Comparison of ENCODE assay signal across 38 mouse cellular contexts in genomic region chr2:146239196-146239747, GRCm38 (mm10). TPM values are rescaled to one million over a fixed set of nuclear protein-coding genes. Genes with fewer than 3 reads are reported as not detected.
"Had no signal": no experiment of that assay in that cellular context is flagged by ENCODE, and none has a peak within 500 bp of the region (broad histone marks: within the 10 kb centered on the region; RNA-seq: fewer than 3 reads in every experiment).

No protein-coding gene starts in this region.

- ATAC-seq: liver, embryonic 12.5 days; liver, postnatal 0 days; lung, postnatal 0 days; midbrain, embryonic 13.5 days; midbrain, embryonic 15.5 days had no signal

- H3K9me3 ChIP-seq: limb, embryonic 10.5 days; limb, embryonic 12.5 days; limb, embryonic 13.5 days; limb, embryonic 15.5 days; liver, embryonic 12.5 days; liver, embryonic 13.5 days; liver, embryonic 15.5 days; lung, embryonic 15.5 days; megakaryocyte, embryonic 14.5 days; midbrain, embryonic 10.5 days; midbrain, embryonic 12.5 days; midbrain, embryonic 13.5 days; midbrain, embryonic 15.5 days; neural tube, embryonic 12.5 days had no signal

- H3K27ac ChIP-seq: left cerebral cortex, adult 2 months; limb, embryonic 10.5 days; limb, embryonic 12.5 days; limb, embryonic 13.5 days; limb, embryonic 15.5 days; liver, embryonic 12.5 days; liver, embryonic 13.5 days; liver, embryonic 14.5 days; liver, embryonic 15.5 days; lung, embryonic 15.5 days; macrophage; midbrain, embryonic 10.5 days; midbrain, embryonic 12.5 days; midbrain, embryonic 13.5 days; midbrain, embryonic 15.5 days; neural tube, embryonic 12.5 days had no signal

- H3K27me3 ChIP-seq: limb, embryonic 12.5 days; limb, embryonic 13.5 days; limb, embryonic 15.5 days; lung, embryonic 15.5 days; midbrain, embryonic 12.5 days; midbrain, embryonic 13.5 days; midbrain, embryonic 15.5 days; neural tube, embryonic 12.5 days had no signal

- H3K4me3 ChIP-seq: left cerebral cortex, adult 2 months; limb, embryonic 10.5 days; limb, embryonic 12.5 days; limb, embryonic 13.5 days; limb, embryonic 15.5 days; liver, embryonic 12.5 days; liver, embryonic 13.5 days; liver, embryonic 15.5 days; lung, embryonic 15.5 days; megakaryocyte, embryonic 14.5 days; midbrain, embryonic 10.5 days; midbrain, embryonic 12.5 days; midbrain, embryonic 13.5 days; midbrain, embryonic 15.5 days; myocyte; neural tube, embryonic 12.5 days had no signal

- H3K4me2 ChIP-seq: limb, embryonic 12.5 days; limb, embryonic 13.5 days; limb, embryonic 15.5 days; liver, embryonic 11.5 days; liver, embryonic 12.5 days; liver, embryonic 13.5 days; liver, embryonic 15.5 days; lung, embryonic 14.5 days; lung, embryonic 15.5 days; midbrain, embryonic 12.5 days; midbrain, embryonic 13.5 days; midbrain, embryonic 15.5 days; neural tube, embryonic 12.5 days had no signal

- DNase-seq: left cerebral cortex, postnatal 4 days; liver; liver, embryonic 13.5 days; liver, postnatal 0 days; lung, adult 18-20 months; lung, adult 2 months; lung, embryonic 14.5 days; lung, postnatal 10 days; lung, postnatal 14 days; lung, postnatal 36 days; lung, postnatal 4 days; midbrain, embryonic 14.5 days had no signal

- H3K9ac ChIP-seq: limb, embryonic 12.5 days; limb, embryonic 13.5 days; limb, embryonic 15.5 days; liver, embryonic 12.5 days; liver, embryonic 13.5 days; liver, embryonic 14.5 days; liver, embryonic 15.5 days; liver, postnatal 0 days; lung, embryonic 14.5 days; lung, embryonic 15.5 days; midbrain, embryonic 12.5 days; midbrain, embryonic 13.5 days; midbrain, embryonic 15.5 days; neural tube, embryonic 12.5 days had no signal

- H3K36me3 ChIP-seq: limb, embryonic 10.5 days; limb, embryonic 12.5 days; limb, embryonic 13.5 days; limb, embryonic 15.5 days; liver, embryonic 12.5 days; lung, embryonic 15.5 days; midbrain, embryonic 15.5 days; neural tube, embryonic 12.5 days had no signal

- H3K4me1 ChIP-seq: limb, embryonic 10.5 days; limb, embryonic 12.5 days; limb, embryonic 13.5 days; limb, embryonic 15.5 days; liver, embryonic 12.5 days; liver, embryonic 13.5 days; liver, embryonic 15.5 days; lung, embryonic 15.5 days; megakaryocyte, embryonic 14.5 days; midbrain, embryonic 10.5 days; midbrain, embryonic 12.5 days; midbrain, embryonic 13.5 days; neural tube, embryonic 12.5 days had no signal

RNA-seq across cellular contexts. Expression of gene Insm1, which starts 17.6 kb away (rescaled TPM):
- total RNA-seq: liver, adult 2 months; megakaryocyte progenitor cell, adult 5-6 weeks; megakaryocyte, adult 5-6 weeks; megakaryocyte-erythroid progenitor cell, adult 5-6 weeks; monocyte, adult 5-6 weeks had no signal
- polyA plus RNA-seq: limb, embryonic 10.5 days; limb, embryonic 12.5 days; limb, embryonic 13.5 days; liver, embryonic 11.5 days; liver, embryonic 12.5 days; liver, embryonic 13.5 days; liver, embryonic 15.5 days; liver, embryonic 16.5 days; liver, postnatal 0 days; lung, embryonic 16.5 days; macrophage; myocyte had no signal
